Mouse (Mus musculus): Measurements from ENCODE around the gene Rufy1.

Gene Rufy1

GRCm38 (mm10) chr11:50354162-50354561, 76.8 kb downstream of the Rufy1 start, which contains the start of gene Cby3:
Gene Cby3, plus strand, starts transcription at chr11:50354462.
- no peak for DNase-seq (ENCODE audit: low read depth)

GRCm38 (mm10) chr11:50352177-50352576, 78.7 kb downstream of the Rufy1 start:
- no peak for DNase-seq (ENCODE audit: low read depth)

GRCm38 (mm10) chr11:50346256-50347032, 84.5 kb downstream of the Rufy1 start:
- no peak for DNase-seq (ENCODE audit: low read depth)

- no peak for DNase-seq (ENCODE audit: low read depth)
Measured at GRCm38 (mm10) chr11:50345486-50345885, 85.4 kb downstream of the Rufy1 start.
